Mouse (Mus musculus): ENCODE measurements around the gene Lrmda.

DNA sequence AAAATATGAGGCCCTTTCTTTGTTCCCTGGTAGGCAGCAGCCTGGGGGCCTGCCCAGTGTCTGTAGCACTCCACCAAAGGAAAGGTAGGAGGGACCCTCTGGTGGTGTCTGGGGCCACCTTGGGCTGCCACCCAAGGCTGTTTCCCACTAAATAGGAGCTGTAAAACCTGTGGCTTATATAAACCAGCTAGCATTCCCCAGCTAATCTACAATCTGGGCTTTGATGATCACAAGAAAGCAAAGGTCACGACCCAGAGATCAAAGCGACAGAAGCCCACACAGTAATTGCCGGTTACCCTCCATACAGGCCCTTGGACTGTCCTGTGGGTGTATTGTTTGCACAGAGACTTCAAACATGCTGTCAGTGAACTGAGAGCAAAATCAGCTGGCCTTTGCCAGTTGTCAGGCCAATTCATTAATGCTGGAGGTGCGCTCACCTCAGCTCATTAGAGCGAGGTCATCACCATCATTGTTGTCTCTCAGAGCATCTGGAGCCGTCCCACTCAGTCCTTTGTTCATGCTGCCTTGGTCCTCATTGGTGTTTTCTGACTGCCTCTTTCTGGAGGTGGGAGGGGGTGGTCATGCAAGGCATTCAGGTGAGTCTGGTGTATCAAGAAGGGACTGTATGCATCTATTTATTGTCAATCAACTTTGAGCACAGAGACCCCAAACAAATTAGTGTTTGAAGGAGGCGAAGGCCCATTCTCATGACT, 570.1 kb downstream of the Lrmda start:
- TF ChIP-seq EP300 (IDR thresholded peaks at IDR 0.05; ENCODE audit: low read depth) (no peak), CTCF (IDR thresholded peaks at IDR 0.05; ENCODE audit: low read depth) (no peak)

Data from heart, postnatal 0 days (tissue).